Mouse (Mus musculus): Measurements from ENCODE around the gene Gm43738. TPM values are rescaled to one million over a fixed set of nuclear protein-coding genes. Genes with fewer than 3 reads are reported as not detected.

Gm43738 gene
- total RNA-seq (2022): under 1 TPM in 1 of 4 experiments, not detected in 3; 0.21 TPM

DNA sequence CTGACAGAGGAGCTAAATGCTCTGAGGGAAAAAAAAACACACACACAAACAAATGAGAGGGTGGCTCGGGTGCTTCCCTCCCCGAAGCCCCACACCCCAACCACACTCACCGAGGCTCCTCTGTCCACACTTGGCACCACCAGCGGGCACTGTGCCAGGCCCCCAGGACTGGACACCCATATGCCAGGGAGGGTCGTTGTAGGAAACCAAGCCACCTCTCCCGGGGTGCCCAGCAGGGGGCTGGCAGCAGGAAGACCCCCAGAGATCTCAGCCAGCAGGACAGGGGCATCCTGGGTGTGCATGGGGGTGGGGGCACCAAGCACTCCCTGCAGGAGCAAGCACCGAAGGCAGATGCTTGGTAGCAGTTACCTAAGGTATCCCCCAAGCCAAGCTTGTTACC, at the start of gene Gm43738:
Gene Gm43738, minus strand, starts transcription at position 289 of the 400 bp plus-strand sequence.
- DNase-seq (ENCODE audit: low spot score in 2 of 2): no peak

- no peak for DNase-seq (ENCODE audit: low spot score in 2 of 2)
These were observed 47.7 kb upstream of the Gm43738 start for GRCm38 (mm10) chr3:89148567-89148966.

GRCm38 (mm10) chr3:89147979-89148311, 47.0 kb upstream of the Gm43738 start:
- DNase-seq (ENCODE audit: low spot score in 2 of 2): no peak

- no peak for DNase-seq (ENCODE audit: low spot score in 2 of 2)
These were observed 46.4 kb upstream of the Gm43738 start for GRCm38 (mm10) chr3:89147101-89147978.

DNA sequence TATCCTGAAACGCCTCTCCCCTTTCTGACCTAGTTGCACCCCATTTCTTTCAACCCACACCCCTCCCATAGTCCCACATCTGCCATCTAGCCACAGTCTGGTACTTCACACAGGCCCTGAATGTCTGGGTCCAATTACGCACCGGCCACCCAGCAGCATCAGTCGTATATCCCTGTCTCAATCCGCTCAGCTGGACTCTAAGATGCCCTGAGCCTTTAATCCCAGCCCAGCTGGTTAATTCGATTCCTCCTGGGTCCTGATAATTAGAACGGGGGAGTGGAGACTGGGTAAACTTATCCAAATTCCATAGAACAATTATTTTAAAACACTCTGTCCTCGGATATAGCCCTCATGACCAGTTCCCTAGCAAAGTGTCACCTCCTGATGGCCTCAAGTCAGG, 44.7 kb upstream of the Gm43738 start:
- no peak for DNase-seq (ENCODE audit: low spot score in 2 of 2)

GRCm38 (mm10) chr3:89144821-89145220, 43.9 kb upstream of the Gm43738 start:
- DNase-seq (ENCODE audit: low spot score in 2 of 2): no peak

DNA sequence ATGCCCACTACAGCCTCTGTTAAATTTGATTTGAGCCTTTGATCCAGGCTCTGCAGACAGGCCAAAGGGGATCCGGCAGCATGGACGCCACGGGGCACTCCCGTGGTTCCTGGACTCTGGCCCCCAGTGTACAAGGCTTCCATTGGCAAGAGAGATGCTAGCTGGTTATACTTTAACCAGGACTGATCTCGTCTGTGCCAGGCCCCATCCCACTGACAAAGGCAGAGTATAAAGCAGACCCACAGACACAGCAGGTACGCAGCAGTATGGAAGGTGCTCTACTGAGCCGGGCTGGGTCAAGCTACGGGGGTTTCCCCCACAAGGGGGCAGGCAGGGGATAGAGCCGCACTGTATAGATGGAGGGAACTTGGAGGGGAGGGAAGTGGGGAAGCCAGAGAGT, 35.5 kb upstream of the Gm43738 start:
- no peak for DNase-seq (ENCODE audit: low spot score in 2 of 2)

DNA sequence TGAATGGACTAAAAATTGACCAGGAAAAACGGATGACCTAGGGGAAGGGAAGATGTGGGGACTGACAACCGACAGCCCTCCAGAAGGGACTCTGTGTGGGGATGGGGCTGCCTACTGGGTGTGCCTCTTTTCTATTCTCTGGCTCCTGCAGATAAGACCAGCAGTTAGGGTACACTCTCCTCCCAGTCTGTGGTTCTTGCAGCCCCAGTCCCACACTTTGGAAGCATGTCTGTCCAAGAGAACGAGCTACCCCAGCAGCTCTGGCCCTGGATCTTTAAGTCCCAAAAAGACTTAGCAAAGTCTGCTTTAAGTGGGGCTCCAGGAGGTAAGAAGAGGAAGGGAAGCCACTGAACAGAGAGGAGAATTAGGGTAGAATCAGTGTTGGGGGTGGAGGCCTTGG, 35.1 kb upstream of the Gm43738 start, which contains the start of gene Pklr:
Gene Pklr, plus strand, starts transcription at position 185 of the 400 bp plus-strand sequence.
- no peak for DNase-seq (ENCODE audit: low spot score in 2 of 2)

DNA sequence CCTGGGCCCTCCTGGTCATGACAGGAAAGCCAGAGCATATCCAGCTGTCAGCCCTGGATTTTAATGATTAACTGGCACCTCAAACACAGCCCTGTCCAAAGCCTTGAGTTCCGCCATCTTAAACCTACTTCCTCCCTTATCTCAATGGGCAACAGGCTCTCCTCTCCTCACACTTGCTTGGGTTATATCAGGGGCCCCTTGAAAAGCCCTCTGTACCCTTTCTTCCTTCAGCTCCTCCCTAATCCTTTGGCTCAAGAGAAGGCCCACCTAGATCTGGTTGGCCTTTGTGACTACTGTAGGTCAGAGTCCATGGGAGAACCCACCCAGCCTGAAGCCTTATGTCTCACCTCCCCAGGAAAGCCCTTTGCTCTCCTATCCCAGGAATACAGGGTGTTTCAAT, 32.9 kb upstream of the Gm43738 start:
- DNase-seq (ENCODE audit: low spot score in 2 of 2): no peak

- no peak for DNase-seq (ENCODE audit: low spot score in 2 of 2)
These were observed 32.2 kb upstream of the Gm43738 start for GRCm38 (mm10) chr3:89133063-89133450.

DNA sequence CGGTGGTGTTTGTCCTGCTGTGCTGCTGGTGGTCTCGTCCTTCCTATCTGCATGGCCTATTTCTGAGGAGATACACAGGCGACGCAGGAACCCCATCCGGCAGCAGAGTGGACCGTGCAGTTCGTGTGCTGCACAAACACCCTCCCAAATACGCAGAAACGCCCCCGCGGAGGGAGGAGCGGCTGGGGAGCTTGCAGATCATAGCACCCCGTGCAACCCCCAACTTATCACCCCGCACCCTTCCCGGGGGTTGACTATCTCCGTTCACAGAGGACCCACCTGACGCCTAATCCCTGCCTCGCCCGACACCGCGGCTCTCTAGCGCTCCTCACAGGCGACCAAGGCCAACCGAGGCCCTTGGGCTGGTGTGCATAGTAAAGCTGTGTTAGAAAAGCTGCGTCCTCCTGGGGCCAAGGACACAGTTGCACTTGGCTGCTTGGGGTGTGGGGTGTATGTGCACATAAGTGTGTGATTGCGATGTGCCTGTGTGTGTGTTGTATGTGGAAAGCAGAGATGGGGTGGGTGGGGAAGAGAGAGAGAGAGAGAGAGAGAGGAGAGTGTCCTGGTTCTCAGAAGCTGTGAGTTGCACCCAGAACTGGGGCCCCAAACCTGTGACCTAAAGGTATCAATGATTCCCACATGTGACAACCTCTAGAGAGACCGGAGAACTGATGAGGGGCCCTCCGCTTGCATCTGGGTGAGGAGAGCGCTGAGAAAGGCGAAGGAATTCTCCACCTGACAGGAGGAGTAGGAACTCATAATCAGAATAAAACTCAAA, 31.6 kb upstream of the Gm43738 start:
- DNase-seq (ENCODE audit: low spot score in 2 of 2): peak; percentile 22 to 45

GRCm38 (mm10) chr3:89131816-89132215, 30.9 kb upstream of the Gm43738 start:
- peak; percentile 7 to 85 for DNase-seq (ENCODE audit: low spot score in 2 of 2)

DNA sequence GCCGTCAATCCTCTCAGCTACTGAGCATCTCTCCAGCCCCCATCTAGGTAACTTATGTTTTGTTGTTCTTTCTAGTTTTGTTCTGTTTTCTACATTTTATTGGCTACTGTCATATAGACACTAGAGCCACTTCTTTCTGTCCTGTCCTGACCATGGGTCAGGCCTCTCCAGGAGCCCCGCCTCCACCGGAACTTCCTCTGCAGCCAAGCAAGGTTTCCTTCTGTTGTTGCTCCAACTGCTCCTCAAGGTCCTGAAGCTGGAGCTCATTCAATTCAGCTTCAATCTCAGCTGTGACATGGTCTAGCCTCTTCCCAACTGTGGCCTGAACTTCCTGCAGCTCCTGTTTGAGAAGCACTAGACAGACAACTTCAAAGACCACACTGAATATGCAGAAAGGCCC, 29.0 kb upstream of the Gm43738 start:
- DNase-seq (ENCODE audit: low spot score in 2 of 2): no peak

- DNase-seq (ENCODE audit: low spot score in 2 of 2): no peak
These were observed 25.1 kb upstream of the Gm43738 start for GRCm38 (mm10) chr3:89125981-89126380.

- no peak for DNase-seq (ENCODE audit: low spot score in 2 of 2)
These were observed 23.3 kb upstream of the Gm43738 start for GRCm38 (mm10) chr3:89124241-89124640.

- DNase-seq (ENCODE audit: low spot score in 2 of 2): no peak
These were observed 22.4 kb upstream of the Gm43738 start for GRCm38 (mm10) chr3:89123313-89123712.

DNA sequence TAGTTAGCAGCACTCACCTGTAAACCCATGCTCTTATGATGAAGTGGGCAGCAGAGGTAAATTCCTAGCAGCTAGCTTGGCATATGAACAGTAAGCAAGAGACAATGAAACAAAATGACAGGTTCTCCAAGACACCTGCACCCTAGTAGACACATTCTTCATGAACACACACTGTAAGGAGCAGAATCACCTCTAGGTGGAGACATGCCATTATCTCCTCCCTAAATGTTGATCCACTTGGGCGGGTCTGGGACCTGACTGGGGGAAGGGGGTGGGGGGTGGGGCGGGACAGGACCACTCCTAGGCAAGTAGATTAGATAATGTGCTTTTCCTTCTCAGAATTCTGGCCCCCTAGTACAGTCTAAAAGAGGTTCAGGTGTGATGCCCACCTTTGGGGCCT, 14.6 kb upstream of the Gm43738 start:
- no peak for DNase-seq (ENCODE audit: low spot score in 2 of 2)

DNA sequence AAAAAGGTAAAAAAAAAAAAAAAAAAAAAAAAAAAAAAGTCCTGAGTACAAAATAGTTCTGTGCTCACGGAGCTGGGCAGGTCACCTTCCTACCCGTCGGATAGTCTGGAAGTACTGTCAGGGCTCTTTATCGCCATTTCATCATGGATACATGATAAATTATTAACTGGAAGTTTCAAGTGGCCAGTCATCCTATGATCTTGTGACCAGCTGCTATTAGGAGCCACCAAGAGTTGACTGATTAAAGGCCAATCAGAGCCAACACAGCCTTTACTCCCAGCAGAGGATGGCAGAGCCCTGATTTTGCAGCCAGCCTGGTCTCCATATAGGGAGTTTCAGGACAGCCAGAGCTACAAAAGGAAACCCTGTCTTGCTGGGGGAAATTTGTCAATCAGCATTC, 12.2 kb upstream of the Gm43738 start:
- no peak for DNase-seq (ENCODE audit: low spot score in 2 of 2)

- DNase-seq (ENCODE audit: low spot score in 2 of 2): no peak
These were observed 7.2 kb upstream of the Gm43738 start for GRCm38 (mm10) chr3:89108146-89108545.

DNA sequence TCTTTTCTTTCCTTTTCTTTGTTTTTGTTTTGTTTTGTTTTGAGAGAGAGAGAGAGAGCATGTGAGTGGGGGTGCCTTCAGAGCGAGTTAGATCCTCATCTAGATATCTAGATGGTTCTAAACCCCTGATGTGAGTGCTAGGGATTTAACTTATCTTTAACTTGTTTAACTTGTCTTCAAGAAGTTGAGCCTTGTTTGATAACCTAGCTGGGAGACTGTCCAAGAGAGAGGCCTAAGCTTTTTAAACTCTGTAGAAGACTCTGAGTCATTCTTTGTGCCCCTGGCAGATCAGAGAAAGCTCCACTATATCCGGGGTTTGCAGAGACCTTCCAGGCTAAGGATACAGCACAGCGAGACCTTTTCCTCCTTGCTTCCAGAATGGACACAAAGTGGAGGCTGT, 6.6 kb upstream of the Gm43738 start:
- DNase-seq (ENCODE audit: low spot score in 2 of 2): no peak

- no peak for DNase-seq (ENCODE audit: low spot score in 2 of 2)
These were observed 6.0 kb upstream of the Gm43738 start for GRCm38 (mm10) chr3:89106881-89107280.

DNA sequence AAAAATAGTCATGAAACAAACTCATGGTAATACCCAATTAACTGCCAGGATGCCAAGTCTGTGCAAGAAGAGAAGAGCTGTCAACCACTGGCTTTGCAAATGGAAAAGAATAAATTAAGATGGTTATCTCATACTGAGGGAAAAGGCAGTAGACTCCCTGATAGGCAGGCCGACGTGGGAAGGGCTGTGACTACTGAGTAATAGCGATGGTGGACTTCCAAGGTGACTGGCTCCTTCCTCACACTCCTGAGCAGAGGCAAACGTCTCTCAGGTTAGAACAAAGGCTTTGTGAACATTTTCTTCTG, 2.3 kb upstream of the Gm43738 start:
- no peak for DNase-seq (ENCODE audit: low spot score in 2 of 2)

Data from left cerebral cortex, adult 8-10 months (tissue).